Mouse (Mus musculus): ENCODE measurements around the gene Negr1.

- TF ChIP-seq CTCF (IDR thresholded peaks at IDR 0.05; ENCODE audit: low read depth), result no peak
- no peak for TF ChIP-seq EP300 (IDR thresholded peaks at IDR 0.05; ENCODE audit: low read depth)
Measured at GRCm38 (mm10) chr3:157040619-157041018, 479.0 kb downstream of the Negr1 start.

Data from liver, postnatal 0 days (tissue).